Mouse (Mus musculus) hindbrain, postnatal 0 days (tissue): ENCODE measurements around the gene Hist1h2bc. TPM values are rescaled to one million over a fixed set of nuclear protein-coding genes. Genes with fewer than 3 reads are reported as not detected.

Experiments used
- ATAC-seq: fragments of 200-750 bp; cut with Nextera tagmentation; 2 replicates; pipeline ENCODE4 v1.8.0; 2017; ENCODE audit warnings: mild to moderate bottlenecking, moderate TSS enrichment, moderate library complexity
- DNase-seq: peaks from one replicate; pipeline ENCODE4 v3.0.0-alpha.2; 2015; ENCODE audit warnings: low spot score
- H3K27ac ChIP-seq: fragments of 300-500 bp; sonication (generic); 2 replicates; pipeline ENCODE4 v1.5.1; 2014; ENCODE audit warnings: mild to moderate bottlenecking
- H3K27me3 ChIP-seq: fragments of 300-500 bp; sonication (generic); 2 replicates; pipeline ENCODE4 v1.6.1; 2014; ENCODE audit warnings: low read length, mixed read lengths; ENCODE audit not compliant: insufficient read depth
- H3K36me3 ChIP-seq: fragments of 300-500 bp; sonication (generic); 2 replicates; pipeline ENCODE4 v1.6.1; 2014; ENCODE audit warnings: low read length, mixed read lengths; ENCODE audit not compliant: insufficient read depth
- H3K4me1 ChIP-seq: fragments of 300-500 bp; sonication (generic); 2 replicates; pipeline ENCODE4 v1.6.1; 2014; ENCODE audit warnings: antibody characterized with exemption, low read length, mixed read lengths; ENCODE audit not compliant: insufficient read depth
- H3K4me2 ChIP-seq: fragments of 300-500 bp; sonication (generic); 2 replicates; pipeline ENCODE4 v1.6.1; 2014; ENCODE audit warnings: low read depth, mild to moderate bottlenecking, low read length, moderate library complexity, mixed read lengths
- H3K4me3 ChIP-seq: fragments of 300-500 bp; sonication (generic); 2 replicates; pipeline ENCODE4 v1.5.1; 2014; ENCODE audit warnings: low read length
- H3K9ac ChIP-seq: fragments of 300-500 bp; sonication (generic); replicated peaks from 2 replicates; pipeline ENCODE4 v1.6.1; 2014; ENCODE audit warnings: mild to moderate bottlenecking, low read length, moderate library complexity, mixed read lengths
- H3K9me3 ChIP-seq: fragments of 300-500 bp; sonication (generic); 2 replicates; pipeline ENCODE4 v1.6.1; 2016; ENCODE audit warnings: low read length, mixed read lengths
- CTCF ChIP-seq: IDR thresholded peaks from 2 replicates; pipeline ENCODE4 v1.5.1; 2016; ENCODE audit warnings: antibody characterized with exemption, control low read depth, low read depth
- WGBS: fragments of 180-500 bp; shearing (Covaris S2); extraction: QIAGEN DNeasy Blood & Tissue Kit; methylation state at CpG from one replicate; pipeline ENCODE4 v1.1.7; 2014; 5-methylcytosine and 5-hydroxymethylcytosine counted together
- polyA plus RNA-seq: library from polyadenylated mRNA; unstranded; fragments of >200 nt; fragmentation: Nextera tagmentation; extraction: Ambion mirVana; gene quantifications from 2 replicates; pipeline ENCODE4 v1.2.1, GENCODE M21; 2015
- total RNA-seq: library from RNA; depleted of rRNA; stranded (reverse); fragments of >200 nt; gene quantifications from 2 replicates; pipeline ENCODE4 v1.2.3, GENCODE M21; 2014

Gene Hist1h2bc
- total and polyA plus RNA-seq, 2 experiments from 2014 or later, result 36.1 to 189 TPM

- no peak for TF ChIP-seq CTCF
- whole genome bisulfite sequencing, result 96% methylated on average over 9 of the region's 9 CpGs
These were observed 11.0 kb downstream of the Hist1h2bc start for GRCm38 (mm10) chr13:23694956-23695355.

GRCm38 (mm10) chr13:23695514-23695913 is 11.5 kb downstream of the Hist1h2bc start, which contains the start of gene Hist1h1t:
Hist1h1t (plus strand) TSS chr13:23695814.
- H3K4me1 ChIP-seq, result no peaks in the 10 kb centered on the region
- no peak within 1 kb of the TSS for H3K4me3 ChIP-seq
- DNase-seq (no peak), ATAC-seq (no peak)
- H3K9me3 ChIP-seq, result no peaks in the 10 kb centered on the region
- H3K4me2 ChIP-seq, result no peak within 1 kb of the TSS
- no peak within 1 kb of the TSS for H3K27ac ChIP-seq
- H3K27me3 ChIP-seq, result no peaks in the 10 kb centered on the region
- no peak within 1 kb of the TSS for H3K9ac ChIP-seq
- no peaks in the 10 kb centered on the region for H3K36me3 ChIP-seq
- no peak for TF ChIP-seq CTCF
- WGBS, result 53% methylated on average over 13 of the region's 13 CpGs

More at GRCm38 (mm10) chr13:23694956-23695355, 11.0 kb downstream of the Hist1h2bc start:
- Histone ChIP-seq H3K4me1 (no peaks in the 10 kb centered on the region), H3K27me3 (no peaks in the 10 kb centered on the region), H3K4me2 (no peak overlapping the region), H3K9ac (no peak overlapping the region), H3K36me3 (no peaks in the 10 kb centered on the region), H3K4me3 (no peak overlapping the region), H3K27ac (no peak overlapping the region), H3K9me3 (no peaks in the 10 kb centered on the region)
- DNase-seq (no peak), ATAC-seq (no peak)

- Histone ChIP-seq H3K4me1 (no peaks in the 10 kb centered on the region), H3K4me2 (no peak overlapping the region), H3K9me3 (no peaks in the 10 kb centered on the region), H3K9ac (no peak overlapping the region), H3K36me3 (no peaks in the 10 kb centered on the region), H3K27me3 (no peaks in the 10 kb centered on the region), H3K27ac (no peak overlapping the region), H3K4me3 (no peak overlapping the region)
- WGBS, result 67% methylated on average over 15 of the region's 15 CpGs
- DNase-seq (no peak), ATAC-seq (no peak)
- TF ChIP-seq CTCF, result no peak
These were observed 12.1 kb downstream of the Hist1h2bc start for GRCm38 (mm10) chr13:23696061-23696474.

- no peaks in the 10 kb centered on the region for H3K27me3 ChIP-seq
- whole genome bisulfite sequencing, result under 1% methylated on average over 22 of the region's 32 CpGs
- H3K9me3 ChIP-seq, result no peaks in the 10 kb centered on the region
- H3K36me3 ChIP-seq, result no peaks in the 10 kb centered on the region
- H3K9ac ChIP-seq, result peak overlapping the region; percentile 55
- ATAC-seq (peak; percentile 88), DNase-seq (peak; percentile 83)
- peak; percentile 84 for TF ChIP-seq CTCF
- peak overlapping the region; percentile 78 for H3K4me2 ChIP-seq
- peak overlapping the region; percentile 87 for H3K27ac ChIP-seq
- peak overlapping the region; percentile 43 for H3K4me3 ChIP-seq
- H3K4me1 ChIP-seq, result no peaks in the 10 kb centered on the region
These were observed 13.7 kb downstream of the Hist1h2bc start for GRCm38 (mm10) chr13:23697491-23698299.

GRCm38 (mm10) chr13:23698300-23698693 is 14.3 kb downstream of the Hist1h2bc start, which contains the start of gene Hist1h4c:
Hist1h4c (minus strand) TSS chr13:23698454.
- Histone ChIP-seq H3K27me3 (no peaks in the 10 kb centered on the region), H3K4me1 (no peaks in the 10 kb centered on the region), H3K4me3 (peak within 1 kb of the TSS; percentile 43), H3K9me3 (no peaks in the 10 kb centered on the region), H3K27ac (peak within 1 kb of the TSS; percentile 87), H3K4me2 (peak within 1 kb of the TSS; percentile 78), H3K36me3 (no peaks in the 10 kb centered on the region), H3K9ac (peak within 1 kb of the TSS; percentile 55)
- ATAC-seq (peak; percentile 98), DNase-seq (peak; percentile 99)
- TF ChIP-seq CTCF, result peak; percentile 39; the same call in 1 of the 2 replicates
- WGBS, result 0% methylated on average over 20 of the region's 22 CpGs

GRCm38 (mm10) chr13:23698996-23699395 is 15.0 kb downstream of the Hist1h2bc start:
- H3K9ac ChIP-seq, result no peak overlapping the region
- DNase-seq (no peak), ATAC-seq (no peak)
- WGBS, result 65% methylated on average over 6 of the region's 6 CpGs
- H3K27ac ChIP-seq, result peak overlapping the region; percentile 54; the same call in 1 of the 2 replicates
- no peak for TF ChIP-seq CTCF
- no peaks in the 10 kb centered on the region for H3K27me3 ChIP-seq
- no peaks in the 10 kb centered on the region for H3K9me3 ChIP-seq
- no peaks in the 10 kb centered on the region for H3K4me1 ChIP-seq
- no peak overlapping the region for H3K4me3 ChIP-seq
- H3K4me2 ChIP-seq, result peak overlapping the region; percentile 78
- H3K36me3 ChIP-seq, result no peaks in the 10 kb centered on the region

- Histone ChIP-seq H3K4me3 (no peak overlapping the region), H3K36me3 (no peaks in the 10 kb centered on the region), H3K27ac (no peak overlapping the region), H3K27me3 (no peaks in the 10 kb centered on the region), H3K4me2 (no peak overlapping the region), H3K4me1 (no peaks in the 10 kb centered on the region), H3K9me3 (no peaks in the 10 kb centered on the region), H3K9ac (no peak overlapping the region)
- no peak for DNase-seq
- TF ChIP-seq CTCF, result no peak
- ATAC-seq, result no peak
- 70% methylated on average over 3 of the region's 3 CpGs for WGBS
These were observed 15.8 kb downstream of the Hist1h2bc start for GRCm38 (mm10) chr13:23699767-23700166.
